Mouse (Mus musculus): ENCODE measurements around the gene Snd1.

- TF ChIP-seq CTCF (IDR thresholded peaks at IDR 0.05; ENCODE audit: borderline replicate concordance, insufficient read depth, low read length) (no peak), POLR2A (IDR thresholded peaks at IDR 0.05; ENCODE audit: low read depth, low read length) (no peak)
These were observed 338.1 kb downstream of the Snd1 start for GRCm38 (mm10) chr6:28813057-28813456.

Measured in embryonic fibroblast, embryonic 13.5 days (primary cell).